Mouse (Mus musculus) T-helper 2 cell (primary cell): ENCODE data around the gene Chst8.

ENCODE experiments used
- in situ Hi-C: fragments of 300-600 bp; cut with MboI, MseI; formaldehyde crosslinking; loops from one replicate; pipeline ENCODE4 v1.15.1; 2025; ENCODE audit warnings: high pct_unique_total_duplicates

Chst8 gene

GRCm38 (mm10) chr7:34799950-34800511, 12.5 kb downstream of the Chst8 start:
- in situ Hi-C loops, result no loop called here

GRCm38 (mm10) chr7:34799404-34799771, 13.1 kb downstream of the Chst8 start:
- in situ Hi-C loops, result no loop called here

DNA sequence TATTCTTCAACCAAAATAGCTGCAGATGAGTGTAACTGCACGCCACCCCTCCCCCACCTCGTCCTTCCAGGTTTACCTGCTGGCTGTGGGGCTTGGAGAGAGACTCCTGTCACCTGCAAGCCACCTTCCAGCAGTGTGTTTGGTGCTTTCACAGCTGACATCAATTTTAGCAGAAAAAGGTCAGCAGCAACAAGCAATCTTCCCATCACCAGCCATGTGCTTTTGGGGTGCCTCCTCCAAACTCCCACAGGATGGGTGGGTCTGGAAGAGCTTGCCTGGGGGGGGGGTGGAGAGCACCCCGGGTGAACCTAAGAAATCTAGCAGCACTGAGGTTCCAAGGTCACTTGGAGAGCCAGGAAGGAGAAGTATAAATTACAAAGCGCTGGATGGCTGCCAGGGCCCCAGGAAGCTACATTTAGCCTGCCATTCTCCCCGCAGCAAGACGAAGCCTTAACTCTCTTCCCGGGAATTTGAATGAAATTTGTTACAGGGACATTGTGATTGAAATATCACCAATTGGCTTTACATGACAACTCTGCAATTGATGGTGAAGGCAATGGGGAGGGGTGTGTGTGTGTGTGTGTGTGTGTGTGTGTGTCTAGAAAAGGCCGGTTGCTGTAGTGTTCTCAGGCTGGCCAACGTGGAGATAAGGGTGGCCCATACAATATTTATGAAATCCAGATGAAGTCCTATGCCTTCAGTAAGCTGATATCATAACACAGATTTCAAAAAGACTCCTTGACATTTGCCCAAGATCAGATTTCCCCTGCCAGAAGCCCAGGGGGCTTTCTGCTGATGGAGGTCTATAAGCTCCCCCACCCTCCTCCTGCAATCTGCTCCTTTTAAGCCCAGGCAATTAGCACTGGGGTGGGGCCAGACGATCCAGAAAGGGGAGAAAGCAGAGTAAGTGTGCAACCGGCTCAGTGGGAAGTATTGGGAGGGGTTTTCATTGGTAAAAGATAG, 13.8 kb downstream of the Chst8 start:
- in situ Hi-C loops, result no loop called here

GRCm38 (mm10) chr7:34798039-34798438, 14.5 kb downstream of the Chst8 start:
- in situ Hi-C loops, result no loop called here

GRCm38 (mm10) chr7:34790459-34790858, 22.1 kb downstream of the Chst8 start:
- in situ Hi-C loops, result no loop called here

DNA sequence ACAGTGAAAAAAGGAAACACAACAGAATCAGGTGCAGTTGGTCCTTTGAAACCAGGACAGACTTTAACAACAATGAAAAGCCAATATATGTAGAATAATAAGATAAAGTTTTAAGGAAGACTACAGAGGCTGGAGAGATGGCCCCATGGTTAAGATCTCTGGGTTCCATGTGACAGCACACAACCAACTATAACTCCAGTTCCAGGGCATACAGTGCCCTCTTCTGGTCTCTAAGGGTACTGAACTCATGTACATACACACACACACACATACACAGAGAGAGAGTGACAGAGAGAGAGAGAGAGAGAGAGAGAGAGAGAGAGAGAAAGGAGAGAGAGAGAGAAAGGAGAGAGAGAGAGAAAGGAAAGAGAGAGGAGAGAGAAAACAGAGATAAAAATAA, 25.3 kb downstream of the Chst8 start:
- in situ Hi-C loops, result no loop called here

GRCm38 (mm10) chr7:34785052-34785451, 27.5 kb downstream of the Chst8 start:
- in situ Hi-C loops, result no loop called here

DNA sequence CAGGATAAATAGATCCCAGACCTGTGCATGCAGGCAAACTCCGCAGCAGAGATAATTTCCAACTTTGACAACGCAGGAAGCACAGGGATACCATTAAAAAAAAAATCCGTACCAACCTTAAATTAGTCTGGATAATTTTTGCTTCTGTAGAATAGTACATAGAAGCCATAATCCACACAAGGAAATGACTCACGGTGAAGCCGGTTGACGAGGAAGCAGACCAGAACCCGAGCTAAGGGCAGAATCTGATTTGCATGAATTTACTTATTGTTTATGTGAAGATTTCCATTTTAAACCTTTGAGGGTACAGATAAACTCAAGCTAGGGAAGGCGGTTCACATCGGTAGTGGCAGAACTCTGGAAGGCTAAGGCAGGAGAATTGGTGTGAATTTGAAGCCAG, 28.0 kb downstream of the Chst8 start:
- in situ Hi-C loops, result no loop called here

DNA sequence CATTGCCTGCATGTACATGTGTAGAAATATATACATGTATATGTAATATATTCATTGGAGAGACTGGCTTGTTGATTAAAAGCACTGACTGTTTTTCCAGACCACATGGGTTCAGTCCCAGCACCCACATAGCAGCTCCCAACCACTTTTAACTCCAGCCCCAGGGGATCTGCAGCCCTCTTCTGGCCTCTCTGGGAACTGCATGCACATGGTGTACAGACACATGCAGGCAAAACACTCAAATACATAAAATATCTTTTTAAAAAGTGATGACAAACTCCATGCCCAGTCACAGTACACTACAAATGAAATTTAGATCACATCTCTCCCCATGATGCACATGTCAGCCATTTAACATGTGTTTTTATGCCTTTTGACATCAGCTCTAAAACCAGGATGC, 30.5 kb downstream of the Chst8 start:
- in situ Hi-C loops, result no loop called here

DNA sequence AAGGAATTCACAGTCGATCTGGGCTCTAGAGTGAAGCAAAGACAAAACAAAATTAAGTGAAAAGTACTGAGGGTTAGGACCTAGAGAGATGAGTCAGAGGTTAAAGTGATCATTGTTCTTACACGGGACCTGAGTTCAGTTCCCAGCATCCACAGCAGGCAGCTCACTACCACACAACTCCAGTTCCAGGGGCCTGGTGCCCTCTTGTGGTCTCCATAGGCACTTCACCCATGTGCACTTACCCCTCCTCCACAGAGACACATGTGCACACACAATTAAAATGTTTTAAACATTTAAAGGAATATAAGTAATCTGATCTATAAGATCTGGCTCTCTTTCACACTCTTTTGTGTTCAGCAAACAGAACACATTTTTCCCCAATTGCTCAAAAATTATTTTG, 31.3 kb downstream of the Chst8 start:
- in situ Hi-C loops, result no loop called here

DNA sequence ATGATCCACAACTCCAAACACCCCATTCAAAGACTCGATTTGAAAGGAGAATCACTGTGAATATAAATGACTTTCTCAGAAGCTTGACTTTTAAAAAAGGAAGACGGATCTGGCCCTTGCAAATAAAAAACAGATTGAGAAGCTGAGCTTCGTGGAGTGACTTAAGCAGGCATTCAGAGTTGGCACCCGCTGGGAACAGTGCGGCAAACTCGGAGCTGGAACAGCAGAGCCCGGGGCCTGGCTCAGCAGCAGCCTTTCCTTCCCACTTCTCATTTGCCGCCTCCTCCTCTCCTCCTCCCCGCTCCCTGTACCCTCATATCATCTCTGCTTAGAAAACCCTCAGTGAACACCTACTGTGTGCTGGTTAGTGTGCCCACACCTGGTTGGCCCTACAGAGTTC, 34.1 kb downstream of the Chst8 start:
- in situ Hi-C loops, result no loop called here

DNA sequence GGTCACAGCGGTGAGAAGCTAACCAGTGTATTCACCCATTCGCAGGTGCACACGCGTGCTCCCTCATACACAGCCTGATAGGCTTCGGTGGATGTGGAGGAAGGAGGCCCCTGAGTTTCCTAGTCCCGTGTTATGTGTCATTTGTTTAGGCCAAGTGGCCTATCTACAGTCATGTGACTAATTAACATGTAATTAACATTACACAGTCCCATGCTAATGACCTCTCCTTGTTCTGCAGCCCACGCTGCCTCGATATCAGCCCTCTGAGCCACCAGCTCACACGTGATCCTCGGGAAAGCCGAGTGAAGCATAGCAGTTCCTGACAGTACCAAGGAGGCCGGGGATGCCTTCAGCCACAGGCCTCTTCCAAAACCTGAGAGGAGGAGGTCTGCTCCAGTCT, 36.9 kb downstream of the Chst8 start:
- in situ Hi-C loops, result no loop called here

DNA sequence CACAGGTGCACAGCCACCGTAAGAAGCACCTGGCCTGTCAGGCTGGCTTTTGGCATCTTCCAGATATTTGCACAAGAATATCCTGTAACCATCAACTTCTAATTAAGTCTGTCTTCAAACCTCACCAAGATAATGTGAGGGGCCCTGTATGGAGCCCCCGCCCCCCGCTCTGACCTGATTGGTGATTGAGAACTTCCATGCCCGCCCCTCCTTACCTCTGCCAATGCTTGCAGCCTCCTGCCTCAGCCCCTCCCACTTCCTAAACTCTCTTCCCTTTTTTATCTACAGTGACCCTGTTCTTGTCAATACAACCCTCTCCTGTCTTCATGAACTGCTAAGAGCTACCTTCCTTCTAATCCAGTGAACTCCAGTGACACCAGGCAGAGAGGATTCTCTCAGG, 37.6 kb downstream of the Chst8 start:
- in situ Hi-C loops, result no loop called here

DNA sequence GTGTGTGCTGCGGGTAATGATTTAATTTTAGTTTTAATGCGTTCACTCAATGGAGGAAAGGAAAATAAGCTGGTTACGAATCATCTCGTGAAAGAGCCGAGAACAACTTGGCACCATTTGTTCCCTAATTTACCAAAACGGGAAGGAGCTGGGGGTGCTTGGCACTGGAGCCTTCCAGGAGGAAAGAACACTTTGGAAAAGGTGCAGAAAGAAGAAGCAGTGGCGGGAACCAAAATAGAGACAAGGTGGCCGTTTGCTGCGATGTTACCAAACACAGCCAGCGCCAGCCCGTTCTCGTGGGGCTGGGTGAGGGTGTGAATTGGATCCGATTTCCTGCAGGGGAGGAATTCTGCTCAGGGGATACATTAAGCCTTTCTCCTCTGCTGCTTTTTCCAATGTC, 38.5 kb downstream of the Chst8 start:
- in situ Hi-C loops, result no loop called here

GRCm38 (mm10) chr7:34773309-34773708, 39.2 kb downstream of the Chst8 start:
- in situ Hi-C loops, result no loop called here

GRCm38 (mm10) chr7:34769531-34769930, 43.0 kb downstream of the Chst8 start:
- in situ Hi-C loops, result no loop called here

DNA sequence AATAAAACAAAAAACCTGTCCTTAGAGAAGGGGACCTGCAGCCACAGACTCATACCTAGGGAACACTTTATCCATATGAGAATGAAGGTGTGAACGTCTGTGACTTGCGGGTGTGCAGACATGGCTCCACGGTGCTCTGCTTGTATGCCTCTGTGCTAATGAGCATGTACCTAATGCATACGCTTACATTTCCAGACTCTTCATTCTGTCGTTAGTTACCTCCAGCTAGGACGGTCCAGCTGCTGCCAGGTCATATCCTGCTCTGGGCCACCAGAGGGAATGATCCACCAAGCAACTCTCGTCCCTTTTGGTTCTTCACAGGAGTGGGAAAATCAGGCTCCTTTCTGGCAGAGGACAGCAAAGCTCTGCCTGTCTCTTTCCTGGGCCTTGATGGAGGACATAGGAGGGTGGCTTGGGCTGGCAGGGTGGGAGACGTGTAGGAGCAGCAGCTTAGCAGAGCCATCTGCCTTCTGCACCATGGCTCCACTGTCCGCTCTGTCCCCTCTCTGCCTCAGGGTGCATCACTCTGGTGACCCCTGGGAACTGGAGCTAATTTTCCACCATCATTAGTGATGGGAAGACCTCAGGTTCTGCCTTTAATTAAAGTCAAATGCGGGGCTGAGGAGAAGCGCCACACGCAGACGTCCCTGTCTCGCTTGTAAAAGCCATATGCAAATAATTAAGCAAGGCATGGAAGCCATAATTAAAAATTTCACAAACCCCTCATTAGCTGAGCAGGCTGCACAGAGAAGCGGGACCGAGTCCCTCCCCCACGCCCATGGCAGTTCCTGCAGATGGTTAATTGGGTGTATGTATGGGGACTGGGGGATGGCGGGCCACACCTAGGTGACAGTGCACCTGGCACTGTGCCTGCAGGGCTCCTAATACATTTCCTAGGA, 48.0 kb downstream of the Chst8 start:
- in situ Hi-C loops, result no loop called here

GRCm38 (mm10) chr7:34759378-34759822, 53.1 kb downstream of the Chst8 start:
- in situ Hi-C loops, result no loop called here

DNA sequence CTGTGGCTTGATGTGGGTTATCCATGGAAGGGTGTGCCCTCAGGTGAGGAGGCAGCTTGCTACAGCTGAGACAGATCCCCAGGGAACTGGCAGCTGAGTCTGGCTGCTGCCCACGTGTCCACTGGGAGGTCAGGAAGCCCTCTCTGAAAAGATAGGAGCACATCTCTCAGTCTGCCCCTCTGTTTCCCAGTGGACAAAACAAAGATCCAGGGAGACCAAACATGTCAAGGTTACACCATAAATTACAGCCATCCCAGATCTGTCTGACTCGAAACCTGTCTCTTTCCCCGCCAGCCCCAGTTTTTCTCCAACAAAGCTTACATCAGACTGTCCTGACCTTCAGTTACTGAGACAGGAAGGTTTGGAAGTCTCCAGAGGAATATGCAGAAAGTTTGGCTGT, 53.8 kb downstream of the Chst8 start:
- in situ Hi-C loops, result no loop called here

- in situ Hi-C loops, result no loop called here
Observed at GRCm38 (mm10) chr7:34757513-34757912, 55.0 kb downstream of the Chst8 start.

- in situ Hi-C loops, result no loop called here
Observed at GRCm38 (mm10) chr7:34753140-34753886, 59.2 kb downstream of the Chst8 start.
